Mouse (Mus musculus): ENCODE results near the gene Pla2g15.

- TF ChIP-seq GATA1 (IDR thresholded peaks at IDR 0.05; ENCODE audit: borderline replicate concordance, low read length): no peak
- TF ChIP-seq FLI1 (IDR thresholded peaks at IDR 0.05; ENCODE audit: low read length): no peak
Measured at GRCm38 (mm10) chr8:106131488-106132222, 18.5 kb upstream of the Pla2g15 start.
